Mouse (Mus musculus) liver, postnatal 0 days (tissue): ENCODE results near the gene Arhgap23.

ENCODE experiments used
- CTCF ChIP-seq: sonication (generic); IDR thresholded peaks from 2 replicates; pipeline ENCODE4 v1.5.1; 2016; ENCODE audit warnings: antibody characterized with exemption, low read depth
- EP300 ChIP-seq: IDR thresholded peaks from 2 replicates; pipeline ENCODE4 v1.6.1; 2016; ENCODE audit warnings: antibody characterized with exemption, low read depth, mild to moderate bottlenecking

- TF ChIP-seq CTCF: no peak
- no peak for TF ChIP-seq EP300
Measured at GRCm38 (mm10) chr11:97424092-97424692, 8.9 kb downstream of the Arhgap23 start.
